Mouse (Mus musculus): ENCODE results near the gene Nr1d1.

Gene Nr1d1

GRCm38 (mm10) chr11:98788139-98788538 lies 13.0 kb upstream of the Nr1d1 start:
- no peak for DNase-seq (ENCODE audit: low read depth, low spot score)

- DNase-seq (ENCODE audit: low read depth, low spot score), result no peak
Measured at GRCm38 (mm10) chr11:98787691-98788090, 12.6 kb upstream of the Nr1d1 start.

GRCm38 (mm10) chr11:98787229-98787628 lies 12.1 kb upstream of the Nr1d1 start:
- DNase-seq (ENCODE audit: low read depth, low spot score), result no peak

GRCm38 (mm10) chr11:98786359-98787214 lies 11.5 kb upstream of the Nr1d1 start:
- peak; percentile 97 for DNase-seq (ENCODE audit: low read depth, low spot score)

GRCm38 (mm10) chr11:98785772-98786281 lies 10.7 kb upstream of the Nr1d1 start:
- peak; percentile 89 for DNase-seq (ENCODE audit: low read depth, low spot score)

GRCm38 (mm10) chr11:98785214-98785613 lies 10.1 kb upstream of the Nr1d1 start:
- no peak for DNase-seq (ENCODE audit: low read depth, low spot score)

- no peak for DNase-seq (ENCODE audit: low read depth, low spot score)
Measured at GRCm38 (mm10) chr11:98784139-98784538, 9.0 kb upstream of the Nr1d1 start.

GRCm38 (mm10) chr11:98783236-98783696 lies 8.1 kb upstream of the Nr1d1 start:
- DNase-seq (ENCODE audit: low read depth, low spot score), result peak; percentile 69

- no peak for DNase-seq (ENCODE audit: low read depth, low spot score)
Measured at GRCm38 (mm10) chr11:98782651-98783235, 7.6 kb upstream of the Nr1d1 start.

- peak; percentile 58 for DNase-seq (ENCODE audit: low read depth, low spot score)
Measured at GRCm38 (mm10) chr11:98781851-98782512, 6.8 kb upstream of the Nr1d1 start.

GRCm38 (mm10) chr11:98777888-98778287 lies 2.8 kb upstream of the Nr1d1 start:
- DNase-seq (ENCODE audit: low read depth, low spot score), result no peak

GRCm38 (mm10) chr11:98776843-98777590 lies 1.9 kb upstream of the Nr1d1 start:
- peak; percentile 90 for DNase-seq (ENCODE audit: low read depth, low spot score)

- no peak for DNase-seq (ENCODE audit: low read depth, low spot score)
Measured at GRCm38 (mm10) chr11:98776052-98776764, 1.1 kb upstream of the Nr1d1 start.

GRCm38 (mm10) chr11:98775348-98776051 lies 367 bp upstream of the Nr1d1 start:
- peak; percentile 99 for DNase-seq (ENCODE audit: low read depth, low spot score)

GRCm38 (mm10) chr11:98773635-98774295 lies 1.4 kb downstream of the Nr1d1 start:
- DNase-seq (ENCODE audit: low read depth, low spot score), result peak; percentile 98

- DNase-seq (ENCODE audit: low read depth, low spot score), result no peak
Measured at GRCm38 (mm10) chr11:98772667-98773171, 2.4 kb downstream of the Nr1d1 start.

- no peak for DNase-seq (ENCODE audit: low read depth, low spot score)
Measured at GRCm38 (mm10) chr11:98771844-98772525, 3.1 kb downstream of the Nr1d1 start.

- DNase-seq (ENCODE audit: low read depth, low spot score), result no peak
Measured at GRCm38 (mm10) chr11:98771131-98771530, 4.0 kb downstream of the Nr1d1 start.

Data from ES-CJ7 (cell line).